Mouse (Mus musculus): ENCODE results near the gene Vsig8.

The Vsig8 gene

GRCm38 (mm10) chr1:172555638-172556037 is at the start of gene Vsig8:
Vsig8 (plus strand) TSS chr1:172555938.
- DNase-seq, result no peak

- DNase-seq, result no peak
These were observed 48.7 kb upstream of the Vsig8 start for GRCm38 (mm10) chr1:172507001-172507400.

DNA sequence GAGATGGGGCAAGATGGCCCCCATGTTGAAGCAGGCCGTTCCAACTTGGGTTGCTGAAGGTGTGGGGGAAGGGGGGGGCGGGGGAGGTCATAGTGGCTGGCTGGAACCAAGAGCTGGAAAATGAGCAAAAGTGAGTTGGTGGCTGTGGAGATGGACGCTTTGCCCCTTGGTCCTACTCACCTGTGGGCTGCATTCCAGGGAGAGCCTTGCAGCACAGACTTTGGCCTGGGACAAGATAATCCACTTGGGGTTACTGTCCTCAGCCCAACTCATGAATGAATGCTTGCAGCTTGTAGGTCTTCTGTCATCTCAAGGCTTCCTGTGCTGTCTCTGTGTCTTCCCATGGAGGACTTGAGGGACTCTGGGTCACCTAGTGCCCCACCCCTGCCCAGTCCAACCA is 48.0 kb upstream of the Vsig8 start:
- no peak for DNase-seq

GRCm38 (mm10) chr1:172508172-172508571 is 47.6 kb upstream of the Vsig8 start:
- no peak for DNase-seq

GRCm38 (mm10) chr1:172509235-172509634 is 46.5 kb upstream of the Vsig8 start:
- DNase-seq, result no peak

- no peak for DNase-seq
These were observed 45.8 kb upstream of the Vsig8 start for GRCm38 (mm10) chr1:172509983-172510382.

DNA sequence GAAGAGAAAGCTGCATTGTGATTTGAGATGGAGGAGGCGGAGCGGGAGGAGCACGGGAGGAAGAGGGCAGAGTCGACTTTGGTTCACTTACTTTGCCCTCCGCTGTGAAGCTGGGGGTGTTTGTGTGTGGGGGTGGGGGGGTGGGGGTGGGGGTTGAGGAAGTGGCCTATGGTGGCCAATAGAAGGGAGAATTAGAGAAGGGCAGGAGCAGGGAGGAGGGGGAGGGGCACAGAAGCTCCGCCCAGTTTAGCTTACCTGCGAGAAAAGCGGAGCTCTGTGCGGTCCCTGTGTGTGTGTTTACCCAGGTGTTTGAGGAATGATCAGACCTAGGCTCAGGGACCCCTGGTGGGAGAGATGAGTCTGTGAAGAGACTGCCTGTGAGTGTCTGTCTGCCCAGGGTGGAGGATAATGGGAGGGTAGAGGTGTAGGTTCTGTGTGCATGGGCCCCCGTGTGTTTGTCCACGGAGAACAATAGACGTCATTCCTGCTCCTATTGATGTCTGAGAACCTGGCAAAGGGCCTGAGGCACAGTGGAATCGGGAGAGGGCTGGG is 45.2 kb upstream of the Vsig8 start:
- no peak for DNase-seq

GRCm38 (mm10) chr1:172512962-172513361 is 42.8 kb upstream of the Vsig8 start:
- DNase-seq, result no peak

DNA sequence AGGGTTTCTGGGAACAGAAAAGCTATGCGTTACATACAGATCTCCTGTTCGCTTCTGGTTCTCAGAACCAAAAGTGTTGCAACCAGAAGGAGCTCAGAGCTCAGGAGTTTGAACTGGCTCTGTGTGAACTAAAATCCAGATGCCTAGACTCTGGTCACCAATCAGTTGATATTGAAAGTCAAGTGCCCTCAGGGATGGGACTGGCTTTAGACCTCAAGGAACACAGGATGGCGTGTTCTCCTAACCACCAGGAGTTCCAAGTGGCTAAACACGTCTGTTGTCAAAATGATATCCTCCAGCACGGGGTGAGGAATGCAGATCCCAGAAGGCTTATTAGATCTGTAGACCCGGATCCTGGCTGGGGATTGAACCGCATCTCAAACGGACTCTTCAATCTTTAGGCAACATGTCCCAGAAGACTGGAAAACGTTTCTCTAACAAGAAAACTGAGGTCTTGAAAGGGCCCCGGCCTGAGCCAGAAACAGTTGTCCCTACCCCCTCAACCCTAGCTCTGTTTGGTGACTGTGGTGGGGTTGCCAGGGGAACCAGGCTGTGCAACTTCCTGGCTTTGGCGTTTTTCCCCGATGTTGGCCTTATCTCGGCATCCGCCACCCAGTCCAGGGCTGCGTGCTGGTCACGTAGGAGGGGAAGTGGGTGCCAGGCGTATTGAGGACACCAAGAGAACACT is 42.1 kb upstream of the Vsig8 start:
- no peak for DNase-seq

GRCm38 (mm10) chr1:172514213-172514529 is 41.6 kb upstream of the Vsig8 start:
- DNase-seq, result no peak

DNA sequence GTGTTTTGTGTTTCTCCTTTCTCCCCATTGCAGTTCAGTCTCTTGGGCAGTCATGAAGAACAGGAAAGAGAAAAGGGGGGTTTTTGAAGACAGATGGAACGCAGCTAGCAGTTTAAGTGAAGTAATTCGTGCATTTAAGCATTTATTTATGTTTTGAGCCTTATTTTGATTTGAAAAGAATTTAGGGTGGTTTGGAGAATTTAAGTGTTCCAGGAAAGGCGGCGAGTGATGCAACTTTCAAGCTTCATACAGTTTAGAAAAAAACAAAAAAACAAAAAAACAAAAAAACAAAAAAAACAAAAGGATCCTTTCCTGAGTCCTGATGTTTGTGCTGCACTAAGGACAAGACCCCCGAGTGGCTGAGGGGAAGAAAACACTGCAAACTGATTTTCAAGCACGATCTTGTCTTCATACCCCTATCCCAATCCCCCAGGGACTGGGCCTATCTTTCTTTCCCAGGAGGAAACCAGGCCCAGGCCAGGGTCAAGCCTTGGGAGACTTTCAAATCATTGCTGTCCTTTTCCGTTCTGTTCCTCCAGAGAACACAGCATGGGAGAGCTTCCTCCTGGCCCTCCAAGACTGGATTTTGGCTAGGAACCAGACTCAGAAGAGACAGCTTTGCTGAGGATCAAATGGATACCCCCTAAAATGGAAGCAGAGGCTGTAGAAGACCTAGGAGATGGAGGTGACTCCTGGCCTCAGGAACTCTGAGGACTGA is 41.0 kb upstream of the Vsig8 start:
- DNase-seq, result no peak

DNA sequence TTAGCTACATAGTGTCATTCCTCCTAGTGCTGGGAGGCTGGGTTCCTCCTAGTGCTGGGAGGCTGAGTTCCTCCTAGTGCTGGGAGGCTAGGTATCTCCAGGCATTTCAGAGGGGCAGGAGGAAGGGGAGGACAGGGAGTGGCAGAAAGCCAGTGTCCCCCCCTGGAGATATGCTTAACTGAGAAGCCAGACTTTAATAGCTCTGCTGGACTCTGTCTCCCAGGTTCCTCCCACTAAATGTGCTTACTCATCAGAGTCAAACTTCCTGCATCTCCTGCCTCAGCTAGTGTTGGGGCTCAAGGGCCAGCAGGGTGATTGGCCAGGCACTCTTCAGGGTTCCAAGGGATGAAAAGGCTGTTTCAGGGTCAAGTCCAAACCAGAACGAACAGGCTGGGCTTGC is 40.3 kb upstream of the Vsig8 start:
- DNase-seq, result no peak

- DNase-seq, result no peak
These were observed 37.7 kb upstream of the Vsig8 start for GRCm38 (mm10) chr1:172518013-172518412.

DNA sequence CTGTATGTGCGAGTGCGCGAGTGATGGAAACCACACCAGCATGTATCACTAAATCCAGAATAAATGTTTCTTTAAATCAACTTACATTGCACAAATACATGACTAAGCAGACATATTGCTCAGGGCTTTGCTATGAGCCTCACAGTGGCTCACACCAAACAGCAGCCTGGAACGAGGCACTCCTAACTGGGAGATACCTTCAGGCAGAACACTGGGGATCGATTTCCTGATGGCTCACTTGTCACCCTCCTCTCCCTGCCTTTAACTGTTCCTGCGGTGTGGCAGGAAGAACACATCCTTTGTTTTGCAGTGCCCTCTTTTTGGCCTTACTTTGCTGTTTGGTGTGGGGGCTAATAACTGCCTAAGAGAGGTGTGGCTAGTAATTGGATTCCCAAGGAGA is 36.1 kb upstream of the Vsig8 start:
- no peak for DNase-seq

GRCm38 (mm10) chr1:172520576-172521440 is 34.9 kb upstream of the Vsig8 start, which contains the start of gene Cfap45:
Cfap45 (plus strand) TSS chr1:172520801.
- DNase-seq, result peak; percentile 82

DNA sequence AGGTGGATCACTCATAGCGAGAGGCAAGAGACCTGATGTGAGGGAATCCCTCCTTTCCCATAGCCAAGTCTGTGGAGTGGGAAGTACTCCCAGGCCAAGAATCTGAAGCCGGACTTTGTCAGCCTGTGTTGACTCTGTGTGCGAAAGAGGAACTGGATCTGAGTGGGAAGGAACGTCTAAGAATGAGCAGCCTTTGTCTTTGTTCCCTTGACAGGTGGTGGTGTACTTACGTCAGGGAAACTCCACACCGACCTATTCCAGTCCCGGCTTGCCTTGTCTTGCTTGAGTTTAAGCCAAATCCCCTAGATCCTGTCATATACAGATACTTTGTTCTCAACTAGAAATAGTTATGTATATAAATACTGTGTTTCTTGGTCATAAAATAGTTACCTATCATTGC is 33.2 kb upstream of the Vsig8 start:
- no peak for DNase-seq

DNA sequence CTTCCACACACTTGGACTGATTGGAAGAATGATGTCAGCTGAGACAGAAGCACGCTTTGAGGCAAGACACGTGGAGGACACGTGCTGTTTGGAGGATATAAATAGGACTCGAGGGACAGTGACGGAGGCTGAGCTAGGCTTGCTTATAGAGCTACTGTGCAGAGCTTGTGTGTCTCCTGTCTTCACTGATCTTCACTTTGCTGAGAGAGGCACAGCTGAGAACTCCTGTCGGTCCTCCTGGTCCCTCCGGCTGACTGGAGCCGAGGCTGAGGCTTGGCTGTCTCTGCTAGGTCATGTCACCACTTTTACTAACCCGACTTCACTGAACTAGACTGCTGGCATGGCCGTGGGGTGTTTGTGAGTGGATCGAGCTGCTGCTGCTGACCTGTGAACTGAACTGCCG is 32.0 kb upstream of the Vsig8 start:
- no peak for DNase-seq

DNA sequence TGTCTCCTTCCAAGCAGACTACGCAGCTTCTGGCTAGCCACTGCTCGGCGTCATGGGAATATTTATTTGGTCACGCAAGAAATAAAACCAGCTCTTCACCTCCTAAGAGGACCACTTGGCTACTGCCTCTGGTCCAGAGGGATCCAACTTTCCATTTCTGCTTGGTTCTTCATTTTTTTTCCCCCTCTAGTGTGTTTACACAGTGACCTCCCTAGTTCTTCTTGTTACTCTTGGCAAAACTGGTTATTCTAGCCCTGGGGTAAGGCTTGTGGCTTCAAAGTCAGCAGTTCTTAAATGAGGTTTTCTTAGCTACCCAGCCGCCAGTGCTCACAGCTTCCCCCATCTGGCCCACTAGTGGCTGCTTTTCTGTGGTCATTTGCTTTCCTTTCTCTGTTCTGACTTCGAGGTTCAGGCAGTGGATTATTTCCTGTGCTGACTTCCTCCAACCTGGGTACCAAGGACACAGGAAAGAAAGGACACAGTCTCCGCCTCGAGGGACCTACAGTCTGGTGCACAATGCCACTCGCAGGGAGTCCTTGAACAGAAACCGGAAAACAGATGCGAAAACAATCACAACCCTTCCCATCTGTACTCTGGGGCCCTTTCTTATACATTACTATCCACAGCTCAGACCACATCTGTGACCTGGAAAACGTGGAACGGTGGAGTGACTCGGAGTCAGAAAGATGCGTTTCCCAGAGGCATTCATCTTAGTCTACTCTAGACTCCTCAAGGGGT is 30.5 kb upstream of the Vsig8 start:
- DNase-seq, result no peak

DNA sequence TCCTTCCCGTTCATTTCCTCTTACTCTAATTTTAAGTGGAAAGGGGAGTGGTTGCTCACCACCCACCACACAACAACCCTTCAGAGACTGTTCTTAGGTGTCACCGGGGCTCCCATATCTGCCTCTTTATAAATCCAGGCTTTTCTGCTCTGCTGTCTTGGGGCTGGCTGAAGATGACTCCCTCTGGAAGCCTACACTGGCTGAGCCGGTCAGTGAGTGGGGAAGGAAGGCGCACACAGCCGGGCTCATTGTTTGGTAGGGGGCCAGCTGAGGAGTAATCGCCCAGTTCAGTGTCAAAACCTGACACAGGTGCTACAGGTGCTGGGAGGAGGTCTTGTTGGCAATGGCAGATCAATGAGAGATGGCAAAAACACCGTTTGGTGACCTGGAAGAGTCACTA is 29.8 kb upstream of the Vsig8 start:
- DNase-seq, result no peak

GRCm38 (mm10) chr1:172526380-172527081 is 29.2 kb upstream of the Vsig8 start:
- no peak for DNase-seq

- DNase-seq, result no peak
These were observed 28.3 kb upstream of the Vsig8 start for GRCm38 (mm10) chr1:172527431-172527830.

GRCm38 (mm10) chr1:172528701-172529100 is 27.0 kb upstream of the Vsig8 start:
- peak; percentile 75 for DNase-seq

Data from right cerebral cortex, postnatal 25 days (tissue).